In genomic region chr13:22040464-22041141, GRCm38 (mm10) we compare ENCODE assay signal across 8 mouse cellular contexts. TPM values are rescaled to one million over a fixed set of nuclear protein-coding genes. Genes with fewer than 3 reads are reported as not detected.
DNase-seq lines count a peak whose midpoint lies in the region; ATAC-seq and TF ChIP-seq lines count a peak whose summit lies in the region.

No protein-coding gene starts in this region.

- TF ChIP-seq CTCF in MEL (IDR thresholded peaks at IDR 0.05 in 2 of 3, conservative IDR thresholded peaks at IDR 0.05 in 1 of 3; ENCODE audit: control insufficient read depth in 1 of 3, insufficient read depth in 1 of 3, low read depth in 2 of 3, low read length in 3 of 3, poor library complexity in 1 of 3, severe bottlenecking in 1 of 3), result no peak

- DNase-seq in heart, embryonic 10.5 days (ENCODE audit: low spot score), result peak; percentile 86
- no peak for DNase-seq in heart, adult 18-20 months
- peak; percentile 93 for DNase-seq in MEL (ENCODE audit: low read depth, low spot score)
- DNase-seq in liver, result peak; percentile 75
- DNase-seq in retina, postnatal 1 day, result peak; percentile 69
- no peak for DNase-seq in adrenal gland, adult 2 months
- no peak for DNase-seq in thymus, postnatal 25 days

- H3K27ac ChIP-seq in heart, embryonic 10.5 days, result peak overlapping the region; percentile 87
- H3K27ac ChIP-seq in MEL (ENCODE audit: control insufficient read depth, low read depth, low read length), result peak overlapping the region; percentile 92

- H3K36me3 ChIP-seq in heart, embryonic 10.5 days, result no peaks in the 10 kb centered on the region
- peaks cover 0 to 18% of the 10 kb centered on the region in 2 experiments; a peak in 2 of 4 replicates for H3K36me3 ChIP-seq in MEL (ENCODE audit: control insufficient read depth in 1 of 2, insufficient read depth in 2 of 2, low read length in 2 of 2)

- H3K27me3 ChIP-seq in heart, embryonic 10.5 days (ENCODE audit: insufficient read depth, poor library complexity, severe bottlenecking), result no peaks in the 10 kb centered on the region
- no peaks in the 10 kb centered on the region for H3K27me3 ChIP-seq in MEL (ENCODE audit: control insufficient read depth in 1 of 2, insufficient read depth in 2 of 2, low read length in 2 of 2)

- H3K9me3 ChIP-seq in heart, embryonic 10.5 days, result no peaks in the 10 kb centered on the region
- H3K9me3 ChIP-seq in MEL (replicated peaks; ENCODE audit: insufficient read depth, low read length), result no peaks in the 10 kb centered on the region

- peak in 1 of 2 experiments; percentile 93; a peak in 3 of 4 replicates for TF ChIP-seq POLR2A in MEL (IDR thresholded peaks at IDR 0.05; ENCODE audit: control insufficient read depth in 1 of 2, insufficient read depth in 1 of 2, low read depth in 1 of 2, low read length in 2 of 2, poor library complexity in 1 of 2)

- H3K9ac ChIP-seq in MEL (ENCODE audit: control insufficient read depth, low read depth, low read length, poor library complexity, severe bottlenecking), result peak overlapping the region; percentile 73

- H3K4me1 ChIP-seq in heart, embryonic 10.5 days, result peaks cover 12% of the 10 kb centered on the region; the same call in 1 of the 2 replicates
- peaks cover 0 to 4% of the 10 kb centered on the region in 2 experiments; a peak in 1 of 4 replicates for H3K4me1 ChIP-seq in MEL (ENCODE audit: control insufficient read depth in 1 of 2, insufficient read depth in 2 of 2, low read length in 2 of 2)

- peak; percentile 8 for ATAC-seq in erythroid progenitor cell, adult 5-6 weeks (replicated peaks; ENCODE audit: low FRiP score, poor library complexity, severe bottlenecking)

- peak overlapping the region; percentile 53 for H3K4me3 ChIP-seq in heart, embryonic 10.5 days
- peak overlapping the region in 1 of 2 experiments; percentile 38; a peak in 1 of 4 replicates for H3K4me3 ChIP-seq in MEL (ENCODE audit: control insufficient read depth in 1 of 2, insufficient read depth in 1 of 2, low read depth in 2 of 2, low read length in 2 of 2)

- no peak for TF ChIP-seq EP300 in MEL (IDR thresholded peaks at IDR 0.05; ENCODE audit: low read depth in 1 of 2, low read length in 2 of 2)

- under 1% methylated on average over 24 of the region's 24 CpGs for WGBS in heart, embryonic 10.5 days

- TF ChIP-seq RAD21 in MEL (IDR thresholded peaks at IDR 0.05; ENCODE audit: low read depth, low read length), result no peak

- no peaks in the 10 kb centered on the region; the same call in 1 of the 2 replicates for H3K79me2 ChIP-seq in MEL (ENCODE audit: control insufficient read depth, insufficient read depth, low read length, poor library complexity)

TF ChIP-seq in MEL, 35 proteins besides CTCF, POLR2A, EP300 and RAD21:
- TF ChIP-seq UBTF (IDR thresholded peaks at IDR 0.05; ENCODE audit: borderline replicate concordance, insufficient read depth, low read depth, low read length) (peak; percentile 95; the same call in 1 of the 2 replicates), TBP (IDR thresholded peaks at IDR 0.05; ENCODE audit: low read depth, low read length) (peak; percentile 95), RCOR1 (IDR thresholded peaks at IDR 0.05; ENCODE audit: low read depth, low read length) (no peak), GATA1 (IDR thresholded peaks at IDR 0.05; ENCODE audit: low read depth, low read length) (no peak), POLR2AphosphoS5 (IDR thresholded peaks at IDR 0.05; ENCODE audit: borderline replicate concordance, low read depth, low read length) (peak; percentile 98; the same call in 1 of the 2 replicates)

RNA-seq across cellular contexts. Expression of gene Hist1h4i, which starts 0.6 kb away (rescaled TPM):
- polyA plus RNA-seq in heart, embryonic 10.5 days (2016; fragmentation: Nextera tagmentation; extraction: Ambion mirVana), result 10.6 and 21.8 TPM in 2 replicates
- 10 to 100 TPM; 15.0 to 20.2 TPM for total RNA-seq in heart, adult 18-20 months (2021)
- 1,065 and 1,370 TPM in 2 replicates for total RNA-seq in MEL (2012; rRNA removed)
- 10 to 100 TPM in 1 of 2 experiments, not detected in 1; 10.4 TPM for polyA plus RNA-seq in MEL (2012; ENCODE audit: insufficient read depth in 1 of 2, insufficient read length in 2 of 2, low read depth in 1 of 2, low replicate concordance in 2 of 2, missing spikeins in 1 of 2)
- total RNA-seq in erythroid progenitor cell, adult 5-6 weeks (2015; ENCODE audit: low replicate concordance), result 116 and 173 TPM in 2 replicates
- 364 and 489 TPM in 2 replicates for total RNA-seq in erythroid progenitor cell, adult 5-6 weeks (2017; ENCODE audit: low replicate concordance)
- total RNA-seq in adrenal gland, adult 2 months (2021), result 10 to 100 TPM; 48.5 to 52.2 TPM
- polyA plus RNA-seq in adrenal gland, adult 2 months (2012; rRNA removed), result 11.4 and 12.7 TPM in 2 replicates

RNA-seq across cellular contexts. Expression of gene Hist1h2ag, which starts 2.1 kb away (rescaled TPM):
- 18.7 and 42.5 TPM in 2 replicates for polyA plus RNA-seq in heart, embryonic 10.5 days (2016; fragmentation: Nextera tagmentation; extraction: Ambion mirVana)
- total RNA-seq in heart, adult 18-20 months (2021), result 10 to 100 TPM in 1 of 2 experiments, 1 to 10 TPM in 1; 7.7 to 10.8 TPM
- total RNA-seq in MEL (2012; rRNA removed), result 766 and 975 TPM in 2 replicates
- polyA plus RNA-seq in MEL (2012; ENCODE audit: insufficient read depth in 1 of 2, insufficient read length in 2 of 2, low read depth in 1 of 2, low replicate concordance in 2 of 2, missing spikeins in 1 of 2), result 1 to 10 TPM in 1 of 2 experiments, not detected in 1; 5.9 TPM
- 142 and 172 TPM in 2 replicates for total RNA-seq in erythroid progenitor cell, adult 5-6 weeks (2015; ENCODE audit: low replicate concordance)
- 3,967 and 4,951 TPM in 2 replicates for total RNA-seq in erythroid progenitor cell, adult 5-6 weeks (2017; ENCODE audit: low replicate concordance)
- total RNA-seq in adrenal gland, adult 2 months (2021), result 10 to 100 TPM; 14.1 to 18.2 TPM
- 0.45 TPM in 1 of 2 replicates, not detected in the other for polyA plus RNA-seq in adrenal gland, adult 2 months (2012; rRNA removed)

RNA-seq across cellular contexts. Expression of gene Hist1h2bj, which starts 2.4 kb away (rescaled TPM):
- polyA plus RNA-seq in heart, embryonic 10.5 days (2016; fragmentation: Nextera tagmentation; extraction: Ambion mirVana), result 8.3 and 12.9 TPM in 2 replicates
- 1 to 10 TPM; 2.8 to 6.2 TPM for total RNA-seq in heart, adult 18-20 months (2021)
- 2,032 and 2,655 TPM in 2 replicates for total RNA-seq in MEL (2012; rRNA removed)
- polyA plus RNA-seq in MEL (2012; ENCODE audit: insufficient read depth in 1 of 2, insufficient read length in 2 of 2, low read depth in 1 of 2, low replicate concordance in 2 of 2, missing spikeins in 1 of 2), result 1 to 10 TPM in 1 of 2 experiments, not detected in 1; 4.7 TPM
- 153 and 245 TPM in 2 replicates for total RNA-seq in erythroid progenitor cell, adult 5-6 weeks (2015; ENCODE audit: low replicate concordance)
- 1,461 and 1,550 TPM in 2 replicates for total RNA-seq in erythroid progenitor cell, adult 5-6 weeks (2017; ENCODE audit: low replicate concordance)
- 10 to 100 TPM; 14.1 to 18.8 TPM for total RNA-seq in adrenal gland, adult 2 months (2021)
- 2.3 and 2.8 TPM in 2 replicates for polyA plus RNA-seq in adrenal gland, adult 2 months (2012; rRNA removed)

RNA-seq across cellular contexts. Expression of gene Hist1h2bk, which starts 4.9 kb away (rescaled TPM):
- polyA plus RNA-seq in heart, embryonic 10.5 days (2016; fragmentation: Nextera tagmentation; extraction: Ambion mirVana), result 3.1 and 6.4 TPM in 2 replicates
- total RNA-seq in heart, adult 18-20 months (2021), result 10 to 100 TPM; 15.2 to 16.5 TPM
- total RNA-seq in MEL (2012; rRNA removed), result 2,495 and 3,316 TPM in 2 replicates
- polyA plus RNA-seq in MEL (2012; ENCODE audit: insufficient read depth in 1 of 2, insufficient read length in 2 of 2, low read depth in 1 of 2, low replicate concordance in 2 of 2, missing spikeins in 1 of 2), result 1 to 10 TPM in 1 of 2 experiments, not detected in 1; 5.7 TPM
- total RNA-seq in erythroid progenitor cell, adult 5-6 weeks (2015; ENCODE audit: low replicate concordance), result 206 and 707 TPM in 2 replicates
- total RNA-seq in erythroid progenitor cell, adult 5-6 weeks (2017; ENCODE audit: low replicate concordance), result 2,593 and 2,906 TPM in 2 replicates
- total RNA-seq in adrenal gland, adult 2 months (2021), result 10 to 100 TPM; 27.4 to 48.0 TPM
- polyA plus RNA-seq in adrenal gland, adult 2 months (2012; rRNA removed), result 1.9 and 3.2 TPM in 2 replicates

RNA-seq across cellular contexts. Expression of gene Hist1h2ah, which starts 5.2 kb away (rescaled TPM):
- 3.5 and 4.5 TPM in 2 replicates for polyA plus RNA-seq in heart, embryonic 10.5 days (2016; fragmentation: Nextera tagmentation; extraction: Ambion mirVana)
- total RNA-seq in heart, adult 18-20 months (2021), result 10 to 100 TPM; 10.9 to 12.6 TPM
- 1,264 and 1,284 TPM in 2 replicates for total RNA-seq in MEL (2012; rRNA removed)
- polyA plus RNA-seq in MEL (2012; ENCODE audit: insufficient read depth in 1 of 2, insufficient read length in 2 of 2, low read depth in 1 of 2, low replicate concordance in 2 of 2, missing spikeins in 1 of 2), result 1 to 10 TPM in 1 of 2 experiments, not detected in 1; 3.7 TPM
- total RNA-seq in erythroid progenitor cell, adult 5-6 weeks (2015; ENCODE audit: low replicate concordance), result 4.6 TPM in 1 of 2 replicates, not detected in the other
- total RNA-seq in erythroid progenitor cell, adult 5-6 weeks (2017; ENCODE audit: low replicate concordance), result 2,615 and 4,600 TPM in 2 replicates
- 10 to 100 TPM; 14.2 to 18.9 TPM for total RNA-seq in adrenal gland, adult 2 months (2021)
- polyA plus RNA-seq in adrenal gland, adult 2 months (2012; rRNA removed), result 1.0 and 16.0 TPM in 2 replicates

Comparison
In these comparisons a context has a peak if more than half of its experiments do, and no peak if none do; other contexts are left out.
1. DNase-seq: peak in heart, embryonic 10.5 days (single experiment), MEL (single experiment), liver (single experiment) and retina, postnatal 1 day (single experiment); none in heart, adult 18-20 months (0 of 2), adrenal gland, adult 2 months (single experiment) and thymus, postnatal 25 days (single experiment).
2. RNA of gene Hist1h2ag, which starts 2.1 kb away (total RNA-seq): 142 to 4,951 TPM in erythroid progenitor cell, adult 5-6 weeks and 766 to 975 TPM in MEL; 14.1 to 18.2 TPM in adrenal gland, adult 2 months and 7.7 to 10.8 TPM in heart, adult 18-20 months; every median in the first group is over 4 times any median in the second.
3. RNA of gene Hist1h2bj, which starts 2.4 kb away (total RNA-seq): 2,032 to 2,655 TPM in MEL and 153 to 1,550 TPM in erythroid progenitor cell, adult 5-6 weeks; 14.1 to 18.8 TPM in adrenal gland, adult 2 months and 2.8 to 6.2 TPM in heart, adult 18-20 months; every median in the first group is over 4 times any median in the second.